Mouse (Mus musculus): ENCODE results near the gene Osgep. TPM values are rescaled to one million over a fixed set of nuclear protein-coding genes. Genes with fewer than 3 reads are reported as not detected.

The Osgep gene
- polyA plus RNA-seq, 1 experiment from 2014 or later: 119 TPM

GRCm38 (mm10) chr14:50943932-50944667 lies 19.4 kb upstream of the Osgep start, which contains the start of gene Gm49342:
Gene Gm49342, plus strand, starts transcription at chr14:50944517.
- Histone ChIP-seq H3K27ac (ENCODE audit: low read depth, low read length) (peak within 1 kb of the TSS; percentile 83), H3K9me3 (ENCODE audit: control insufficient read depth, low read length) (no peaks in the 10 kb centered on the region), H3K36me3 (ENCODE audit: control insufficient read depth, insufficient read depth, low read length) (no peaks in the 10 kb centered on the region), H3K9ac (ENCODE audit: low read depth, low read length) (peak within 1 kb of the TSS; percentile 77), H3K4me1 (replicated peaks; ENCODE audit: control insufficient read depth, insufficient read depth, low read length) (no peaks in the 10 kb centered on the region), H3K27me3 (replicated peaks; ENCODE audit: control insufficient read depth, insufficient read depth, low read length) (no peaks in the 10 kb centered on the region), H3K4me3 (ENCODE audit: low read depth, low read length) (peak within 1 kb of the TSS; percentile 67), H3K4me2 (peak within 1 kb of the TSS; percentile 79)
- WGBS: 10% methylated on average over 31 of the region's 31 CpGs
- DNase-seq (ENCODE audit: low spot score) (peak; percentile 96), ATAC-seq (replicated peaks; ENCODE audit: low FRiP score) (peak; percentile 99)

- ATAC-seq (replicated peaks; ENCODE audit: low FRiP score): no peak
- Histone ChIP-seq H3K27ac (ENCODE audit: low read depth, low read length) (no peak overlapping the region), H3K9ac (ENCODE audit: low read depth, low read length) (no peak overlapping the region), H3K27me3 (replicated peaks; ENCODE audit: control insufficient read depth, insufficient read depth, low read length) (no peaks in the 10 kb centered on the region), H3K4me1 (replicated peaks; ENCODE audit: control insufficient read depth, insufficient read depth, low read length) (no peaks in the 10 kb centered on the region), H3K36me3 (ENCODE audit: control insufficient read depth, insufficient read depth, low read length) (no peaks in the 10 kb centered on the region), H3K4me2 (peak overlapping the region; percentile 19; the same call in 1 of the 2 replicates), H3K9me3 (ENCODE audit: control insufficient read depth, low read length) (no peaks in the 10 kb centered on the region), H3K4me3 (ENCODE audit: low read depth, low read length) (no peak overlapping the region)
- DNase-seq (ENCODE audit: low spot score): no peak
- 30% methylated on average over 2 of the region's 2 CpGs for WGBS
These were observed 14.2 kb upstream of the Osgep start for GRCm38 (mm10) chr14:50938940-50939339.

- DNase-seq (ENCODE audit: low spot score) (no peak), ATAC-seq (replicated peaks; ENCODE audit: low FRiP score) (no peak)
- WGBS: 90% methylated on average over 3 of the region's 3 CpGs
- no peak overlapping the region for H3K27ac ChIP-seq (ENCODE audit: low read depth, low read length)
- H3K9ac ChIP-seq (ENCODE audit: low read depth, low read length): no peak overlapping the region
- H3K9me3 ChIP-seq (ENCODE audit: control insufficient read depth, low read length): no peaks in the 10 kb centered on the region
- H3K4me2 ChIP-seq: peak overlapping the region; percentile 19; the same call in 1 of the 2 replicates
- no peaks in the 10 kb centered on the region for H3K4me1 ChIP-seq (replicated peaks; ENCODE audit: control insufficient read depth, insufficient read depth, low read length)
- H3K27me3 ChIP-seq (replicated peaks; ENCODE audit: control insufficient read depth, insufficient read depth, low read length): no peaks in the 10 kb centered on the region
- H3K4me3 ChIP-seq (ENCODE audit: low read depth, low read length): no peak overlapping the region
- H3K36me3 ChIP-seq (ENCODE audit: control insufficient read depth, insufficient read depth, low read length): no peaks in the 10 kb centered on the region
These were observed 13.6 kb upstream of the Osgep start for GRCm38 (mm10) chr14:50938119-50938908.

DNA sequence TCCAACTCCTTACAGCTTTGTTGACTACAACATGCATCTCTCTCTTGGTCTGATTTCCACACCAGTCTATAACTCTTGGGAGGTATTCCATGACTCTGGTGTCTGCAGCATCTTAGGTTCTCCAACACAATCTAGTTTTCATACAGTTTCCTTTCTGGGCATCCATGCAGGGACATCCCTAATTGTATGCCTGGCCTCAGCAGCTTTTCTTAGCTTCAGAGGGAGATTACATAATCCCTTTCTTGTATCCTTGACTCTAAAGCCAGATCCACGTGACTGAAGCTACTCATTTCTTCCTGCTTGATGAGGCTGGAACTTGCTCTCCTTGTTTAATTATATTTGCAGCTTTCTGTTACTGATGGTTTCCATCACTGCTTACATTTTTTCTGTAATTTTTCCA lies 12.0 kb upstream of the Osgep start:
- ATAC-seq (replicated peaks; ENCODE audit: low FRiP score) (no peak), DNase-seq (ENCODE audit: low spot score) (no peak)
- 67% methylated on average over 1 of the region's 1 CpGs for WGBS
- no peak overlapping the region for H3K27ac ChIP-seq (ENCODE audit: low read depth, low read length)
- H3K4me1 ChIP-seq (replicated peaks; ENCODE audit: control insufficient read depth, insufficient read depth, low read length): peaks cover 5% of the 10 kb centered on the region
- no peak overlapping the region for H3K4me2 ChIP-seq
- no peaks in the 10 kb centered on the region for H3K27me3 ChIP-seq (replicated peaks; ENCODE audit: control insufficient read depth, insufficient read depth, low read length)
- H3K9ac ChIP-seq (ENCODE audit: low read depth, low read length): no peak overlapping the region
- no peaks in the 10 kb centered on the region for H3K9me3 ChIP-seq (ENCODE audit: control insufficient read depth, low read length)
- no peak overlapping the region for H3K4me3 ChIP-seq (ENCODE audit: low read depth, low read length)
- no peaks in the 10 kb centered on the region for H3K36me3 ChIP-seq (ENCODE audit: control insufficient read depth, insufficient read depth, low read length)

DNA sequence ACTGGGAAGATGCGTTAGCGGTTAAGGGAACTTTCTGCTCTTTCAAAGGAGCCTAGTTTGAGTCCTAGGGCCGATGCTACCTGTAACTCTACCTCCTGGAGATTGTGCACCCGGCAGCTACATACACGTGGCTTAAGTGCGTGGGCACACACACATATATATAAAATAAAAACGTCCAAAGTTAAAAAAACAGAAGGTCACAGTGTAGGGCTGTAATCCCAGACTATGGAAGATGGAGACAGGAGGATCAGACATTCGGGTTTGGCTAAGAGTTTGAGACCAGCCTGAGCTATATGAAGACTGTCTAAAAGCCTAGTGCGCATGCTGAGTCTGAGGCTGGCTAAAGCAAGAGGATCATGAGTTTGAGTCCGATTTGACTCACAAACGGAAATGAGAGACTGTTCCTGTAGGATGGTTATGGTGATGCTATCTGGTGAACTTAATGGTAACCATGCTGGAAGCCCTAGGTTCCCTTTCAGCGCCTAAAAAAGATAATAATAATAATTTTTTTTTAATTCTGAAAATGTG lies 6.9 kb upstream of the Osgep start:
- peak overlapping the region; percentile 92 for H3K4me2 ChIP-seq
- peaks cover 22% of the 10 kb centered on the region for H3K36me3 ChIP-seq (ENCODE audit: control insufficient read depth, insufficient read depth, low read length)
- H3K4me3 ChIP-seq (ENCODE audit: low read depth, low read length): peak overlapping the region; percentile 89
- H3K4me1 ChIP-seq (replicated peaks; ENCODE audit: control insufficient read depth, insufficient read depth, low read length): peaks cover 20% of the 10 kb centered on the region
- ATAC-seq (replicated peaks; ENCODE audit: low FRiP score): no peak
- H3K27ac ChIP-seq (ENCODE audit: low read depth, low read length): peak overlapping the region; percentile 95
- H3K9me3 ChIP-seq (ENCODE audit: control insufficient read depth, low read length): no peaks in the 10 kb centered on the region
- 11% methylated on average over 12 of the region's 12 CpGs for WGBS
- H3K9ac ChIP-seq (ENCODE audit: low read depth, low read length): peak overlapping the region; percentile 76
- no peaks in the 10 kb centered on the region for H3K27me3 ChIP-seq (replicated peaks; ENCODE audit: control insufficient read depth, insufficient read depth, low read length)
- DNase-seq (ENCODE audit: low spot score): no peak

DNA sequence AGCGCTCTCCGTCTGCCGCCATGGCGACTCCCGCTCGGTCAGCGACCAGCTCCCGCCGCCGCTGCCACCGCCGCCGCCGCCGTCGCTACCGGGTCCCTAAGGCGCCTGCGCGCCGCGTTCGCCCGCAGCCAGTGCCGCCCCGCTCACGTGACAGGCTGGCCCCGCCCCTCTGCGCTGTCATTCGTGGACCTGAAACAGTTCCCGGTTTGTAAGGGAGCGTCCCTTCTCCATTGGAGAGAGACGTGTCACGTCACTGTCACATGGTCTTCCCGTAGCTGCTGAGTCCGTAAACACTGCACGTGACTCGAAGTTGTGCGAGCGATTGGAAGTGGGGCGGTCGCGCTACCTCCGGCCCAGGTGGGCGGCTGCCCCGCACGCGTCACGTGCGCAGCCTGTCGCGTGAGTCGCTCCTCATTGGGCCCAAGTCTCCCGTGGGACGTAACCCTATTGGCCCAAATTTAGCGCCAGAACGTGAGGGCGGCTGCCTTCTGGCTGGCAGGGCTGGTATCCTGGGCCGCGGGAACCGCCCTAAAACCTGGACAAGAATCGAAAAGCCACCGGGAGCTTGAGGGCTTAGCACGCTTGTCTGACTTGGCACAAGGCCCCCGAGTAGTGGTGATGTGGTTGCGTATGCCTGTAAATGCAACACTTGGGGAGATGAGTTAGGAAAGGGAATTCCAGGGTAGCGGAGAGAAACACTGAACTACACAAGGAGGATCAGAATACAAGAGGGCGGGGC lies 6.2 kb upstream of the Osgep start, which contains the start of the genes Pip4p1 and Pnp:
TSS of gene Pip4p1 (minus strand) at position 103 of the 739 bp plus-strand sequence.
TSS of gene Pnp (plus strand) at position 329 of the 739 bp plus-strand sequence.
- H3K4me2 ChIP-seq: peak within 1 kb of the TSS; percentile 92
- peaks cover 25% of the 10 kb centered on the region for H3K36me3 ChIP-seq (ENCODE audit: control insufficient read depth, insufficient read depth, low read length)
- no peaks in the 10 kb centered on the region for H3K9me3 ChIP-seq (ENCODE audit: control insufficient read depth, low read length)
- peaks cover 25% of the 10 kb centered on the region for H3K4me1 ChIP-seq (replicated peaks; ENCODE audit: control insufficient read depth, insufficient read depth, low read length)
- peak; percentile 96 for ATAC-seq (replicated peaks; ENCODE audit: low FRiP score)
- peak within 1 kb of the TSS; percentile 89 for H3K4me3 ChIP-seq (ENCODE audit: low read depth, low read length)
- peak within 1 kb of the TSS; percentile 95 for H3K27ac ChIP-seq (ENCODE audit: low read depth, low read length)
- peak; percentile 94 for DNase-seq (ENCODE audit: low spot score)
- H3K27me3 ChIP-seq (replicated peaks; ENCODE audit: control insufficient read depth, insufficient read depth, low read length): no peaks in the 10 kb centered on the region
- WGBS: under 1% methylated on average over 62 of the region's 68 CpGs
- H3K9ac ChIP-seq (ENCODE audit: low read depth, low read length): peak within 1 kb of the TSS; percentile 94

- Histone ChIP-seq H3K36me3 (ENCODE audit: control insufficient read depth, insufficient read depth, low read length) (peaks cover 25% of the 10 kb centered on the region), H3K27ac (ENCODE audit: low read depth, low read length) (peak overlapping the region; percentile 86), H3K9me3 (ENCODE audit: control insufficient read depth, low read length) (no peaks in the 10 kb centered on the region), H3K4me1 (replicated peaks; ENCODE audit: control insufficient read depth, insufficient read depth, low read length) (peaks cover 26% of the 10 kb centered on the region), H3K9ac (ENCODE audit: low read depth, low read length) (peak overlapping the region; percentile 94), H3K4me3 (ENCODE audit: low read depth, low read length) (peak overlapping the region; percentile 89), H3K27me3 (replicated peaks; ENCODE audit: control insufficient read depth, insufficient read depth, low read length) (no peaks in the 10 kb centered on the region), H3K4me2 (peak overlapping the region; percentile 89)
- DNase-seq (ENCODE audit: low spot score) (no peak), ATAC-seq (replicated peaks; ENCODE audit: low FRiP score) (peak; percentile 50)
- WGBS: under 1% methylated on average over 38 of the region's 38 CpGs
These were observed 5.7 kb upstream of the Osgep start for GRCm38 (mm10) chr14:50930377-50930753.

- peak overlapping the region; percentile 86; the same call in 1 of the 2 replicates for H3K27ac ChIP-seq (ENCODE audit: low read depth, low read length)
- peak overlapping the region; percentile 89 for H3K4me3 ChIP-seq (ENCODE audit: low read depth, low read length)
- H3K27me3 ChIP-seq (replicated peaks; ENCODE audit: control insufficient read depth, insufficient read depth, low read length): no peaks in the 10 kb centered on the region
- H3K9me3 ChIP-seq (ENCODE audit: control insufficient read depth, low read length): no peaks in the 10 kb centered on the region
- no peak for DNase-seq (ENCODE audit: low spot score)
- H3K4me1 ChIP-seq (replicated peaks; ENCODE audit: control insufficient read depth, insufficient read depth, low read length): peaks cover 26% of the 10 kb centered on the region
- H3K36me3 ChIP-seq (ENCODE audit: control insufficient read depth, insufficient read depth, low read length): peaks cover 25% of the 10 kb centered on the region
- peak overlapping the region; percentile 89 for H3K4me2 ChIP-seq
- no peak for ATAC-seq (replicated peaks; ENCODE audit: low FRiP score)
- 13% methylated on average over 10 of the region's 10 CpGs for WGBS
- H3K9ac ChIP-seq (ENCODE audit: low read depth, low read length): peak overlapping the region; percentile 94
These were observed 5.3 kb upstream of the Osgep start for GRCm38 (mm10) chr14:50929951-50930350.
